Mouse (Mus musculus) left cerebral cortex, adult 8-10 months (tissue): ENCODE data around the gene Rag1. TPM values are rescaled to one million over a fixed set of nuclear protein-coding genes. Genes with fewer than 3 reads are reported as not detected.

Source experiments
- DNase-seq, 2 experiments: peaks; one replicate each; pipeline ENCODE4 v3.0.0; 2022; ENCODE audit warnings: low spot score in 2 of 2
- total RNA-seq, 4 experiments: library from RNA; stranded (reverse); gene quantifications; 2 replicates each; pipeline ENCODE4 v1.2.4; 2022

The Rag1 gene
- total RNA-seq, 4 experiments from 2014 or later = 0.07 to 0.42 (median 0.21) TPM

DNA sequence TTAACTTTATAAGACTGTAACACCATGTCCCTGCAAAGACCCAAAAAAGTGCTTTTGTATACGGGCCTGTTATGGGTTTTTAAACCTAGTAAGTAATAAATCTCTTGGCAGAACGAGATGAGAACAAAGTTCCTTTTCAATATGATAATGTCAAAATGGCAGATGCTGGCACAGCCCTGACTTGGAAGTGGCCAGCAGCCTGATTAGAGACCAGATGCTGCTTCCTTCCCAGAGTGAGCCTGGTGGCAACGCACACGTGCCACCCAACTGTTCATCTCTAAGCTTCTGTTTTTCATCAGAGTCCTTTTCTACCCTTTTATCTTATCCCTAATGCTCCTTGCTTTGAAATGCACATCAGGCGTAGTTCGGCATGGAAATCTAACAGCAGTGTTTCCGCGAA, 57.9 kb downstream of the Rag1 start:
- DNase-seq = no peak

Other genes with a start within 250 kb of the Rag1 start
- not detected for gene Rag2, start 24.8 kb downstream of the Rag1 start, total RNA-seq
- 10 to 100 TPM; 26.9 to 41.0 (median 28.7) TPM for gene B230118H07Rik, start within 50 bp of the Rag1 start, total RNA-seq
- gene Traf6, start 28.9 kb upstream of the Rag1 start, total RNA-seq = 10 to 100 TPM; 10.9 to 14.2 (median 12.5) TPM
- gene Prr5l, start 233.5 kb upstream of the Rag1 start, total RNA-seq = 10 to 100 TPM; 13.1 to 18.4 (median 13.6) TPM
- 10 to 100 TPM; 37.2 to 45.9 (median 40.3) TPM for gene Commd9, start 236.7 kb upstream of the Rag1 start, total RNA-seq